Mouse (Mus musculus): Measurements from ENCODE around the gene Chst15. TPM values are rescaled to one million over a fixed set of nuclear protein-coding genes. Genes with fewer than 3 reads are reported as not detected.
A peak's percentile ranks its signal among the peaks of the same experiment; 100 is the strongest.

Chst15 gene
- total RNA-seq, 1 experiment from 2014 or later, result 15.6 TPM

DNA sequence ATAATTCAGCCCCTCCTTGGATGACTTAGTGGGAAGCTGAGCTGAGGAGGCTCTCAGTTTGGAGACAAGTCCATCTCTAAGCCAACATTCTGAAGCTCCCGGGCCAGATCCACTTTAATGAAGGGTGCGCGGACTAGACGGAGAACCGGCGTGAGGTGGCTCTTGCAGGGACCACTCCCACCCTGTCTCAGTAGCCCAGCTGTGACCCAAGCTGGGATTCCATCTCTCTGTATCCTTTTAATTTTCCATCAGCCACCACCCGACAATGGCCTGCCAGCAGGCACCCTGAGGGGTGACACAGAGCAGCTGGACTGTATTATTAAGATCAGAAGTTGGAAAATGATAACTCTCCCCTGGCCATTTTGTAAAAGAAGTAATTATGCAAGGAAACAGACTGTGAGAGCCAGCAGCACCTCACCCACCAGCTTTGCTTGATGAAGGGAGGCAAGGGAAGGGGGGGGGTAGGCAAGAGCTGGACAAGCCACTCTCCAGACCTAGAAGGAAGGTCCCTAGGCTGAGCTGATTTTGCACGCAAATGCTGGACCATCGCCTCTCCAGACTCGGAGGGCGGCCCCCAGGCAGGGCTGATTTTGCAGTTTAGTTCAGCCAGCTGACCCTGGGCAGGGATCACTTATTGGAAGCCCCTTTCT lies 20.4 kb upstream of the Chst15 start:
- no peak for ATAC-seq (replicated peaks; ENCODE audit: low read depth, poor library complexity, severe bottlenecking)

DNA sequence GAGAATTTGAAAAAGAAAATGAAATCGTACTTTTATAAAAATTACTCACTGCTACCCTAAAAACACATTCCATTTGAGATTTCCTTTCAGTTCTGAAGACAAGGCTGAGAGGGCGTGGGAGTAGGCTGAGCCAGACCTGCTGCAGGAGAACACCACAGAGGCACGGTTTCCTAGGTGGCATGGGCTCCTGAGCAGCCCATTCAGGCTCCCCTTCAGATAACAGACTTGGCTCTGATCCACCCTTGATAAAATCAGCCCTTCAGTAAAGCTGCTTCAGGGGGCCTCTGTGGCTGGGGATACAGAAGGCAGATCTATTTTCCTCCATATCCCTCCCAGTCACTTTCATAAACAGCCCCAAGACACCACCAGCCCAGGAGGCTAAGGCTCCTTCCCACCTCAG lies 19.8 kb upstream of the Chst15 start:
- ATAC-seq (replicated peaks; ENCODE audit: low read depth, poor library complexity, severe bottlenecking), result peak; percentile 6

DNA sequence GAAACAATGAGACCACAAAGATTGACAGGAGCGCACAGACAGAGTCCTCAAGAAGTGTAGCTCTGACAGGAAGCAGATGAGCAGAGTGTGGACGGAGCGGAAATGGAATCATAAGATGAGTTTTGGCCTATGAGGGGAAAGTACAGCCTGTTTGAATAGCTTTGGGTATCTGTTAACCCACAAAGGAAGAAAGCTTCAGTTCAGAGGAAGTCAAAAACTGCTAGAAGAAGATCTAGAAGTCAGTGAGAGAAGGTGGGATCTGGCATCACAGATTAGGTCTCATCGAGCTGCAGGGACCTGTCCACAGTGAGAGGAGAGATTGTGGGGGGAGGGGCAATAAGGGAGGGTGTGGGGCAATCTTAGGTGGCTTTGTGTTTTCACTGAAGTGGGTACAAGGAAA lies 18.3 kb upstream of the Chst15 start:
- peak; percentile 81 for ATAC-seq (replicated peaks; ENCODE audit: low read depth, poor library complexity, severe bottlenecking)

DNA sequence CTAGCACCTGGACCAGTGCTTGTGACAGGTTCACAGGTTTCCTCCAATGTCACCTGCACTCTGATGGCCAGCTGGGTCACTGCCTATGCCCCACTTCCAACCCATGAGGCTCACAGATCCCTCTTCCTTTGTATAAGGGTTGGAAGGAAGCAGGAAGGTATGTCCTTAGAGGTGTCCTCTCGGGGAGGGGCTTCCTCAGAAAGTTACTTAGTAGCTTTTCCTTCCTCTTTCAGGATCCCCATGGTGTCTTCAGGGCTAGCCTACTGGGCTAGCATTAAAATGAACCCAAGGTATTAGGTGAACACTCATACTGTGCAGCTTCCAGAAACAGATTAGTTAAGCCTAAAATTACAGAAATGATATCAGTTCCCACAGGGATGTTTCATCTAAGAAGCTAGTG lies 16.1 kb upstream of the Chst15 start:
- peak; percentile 26; the same call in 1 of the 2 replicates for ATAC-seq (replicated peaks; ENCODE audit: low read depth, poor library complexity, severe bottlenecking)

DNA sequence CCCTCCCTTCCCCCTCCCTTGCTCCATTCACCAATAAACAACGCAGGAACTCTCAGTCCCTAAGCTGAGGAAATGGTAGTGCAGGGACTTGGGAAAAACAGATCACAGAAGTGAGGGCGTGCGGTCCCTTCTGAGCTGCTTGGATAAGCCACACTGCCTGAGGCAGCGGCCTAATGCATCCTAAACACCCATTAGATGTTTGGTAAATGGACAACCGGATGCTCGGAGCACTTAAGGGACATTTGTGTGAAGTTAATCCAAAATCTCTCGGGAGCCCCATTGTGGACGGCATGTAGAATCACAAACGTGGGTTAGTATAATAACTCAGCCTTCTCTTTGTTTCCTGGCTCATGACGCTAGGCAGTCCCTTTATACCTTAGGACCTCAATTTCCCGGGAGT lies 15.1 kb upstream of the Chst15 start:
- no peak for ATAC-seq (replicated peaks; ENCODE audit: low read depth, poor library complexity, severe bottlenecking)

DNA sequence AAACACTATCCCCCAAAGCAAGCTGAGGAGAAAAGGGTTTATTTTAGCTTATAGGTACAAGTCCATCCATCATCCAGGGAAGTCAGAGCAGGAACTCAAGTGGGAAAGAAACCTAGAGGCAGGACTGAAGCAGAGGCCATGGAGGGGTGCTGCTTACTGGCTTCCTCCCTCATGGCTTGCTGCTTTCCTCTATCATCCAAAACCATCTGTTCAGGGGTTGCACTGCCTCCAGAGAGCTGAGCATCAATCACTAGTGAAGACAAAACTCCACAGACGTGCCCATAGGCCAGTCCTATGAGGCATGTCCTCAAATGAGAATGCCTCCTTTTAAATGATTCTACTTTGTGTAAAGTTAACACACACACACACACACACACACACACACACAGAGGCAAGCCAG lies 13.2 kb upstream of the Chst15 start:
- no peak for ATAC-seq (replicated peaks; ENCODE audit: low read depth, poor library complexity, severe bottlenecking)

DNA sequence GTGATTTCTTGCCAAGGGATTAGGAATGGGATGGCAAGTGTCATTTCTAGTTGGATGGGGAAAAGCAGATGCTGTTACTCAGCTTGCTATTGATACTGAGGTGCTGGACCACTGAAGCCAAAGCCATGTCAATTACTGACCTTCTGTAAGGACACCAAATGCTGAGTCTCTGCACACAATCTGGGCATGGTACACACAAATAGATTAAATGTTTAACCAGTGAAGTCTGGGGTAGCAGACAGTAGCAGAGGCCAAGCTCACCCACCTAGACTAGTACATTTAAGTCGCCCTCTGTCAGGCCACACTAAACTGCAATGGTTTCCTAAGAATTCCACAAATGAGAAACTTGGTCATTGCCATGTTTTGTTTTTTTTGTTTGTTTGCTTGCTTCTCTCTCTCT lies 11.6 kb upstream of the Chst15 start:
- no peak for ATAC-seq (replicated peaks; ENCODE audit: low read depth, poor library complexity, severe bottlenecking)

DNA sequence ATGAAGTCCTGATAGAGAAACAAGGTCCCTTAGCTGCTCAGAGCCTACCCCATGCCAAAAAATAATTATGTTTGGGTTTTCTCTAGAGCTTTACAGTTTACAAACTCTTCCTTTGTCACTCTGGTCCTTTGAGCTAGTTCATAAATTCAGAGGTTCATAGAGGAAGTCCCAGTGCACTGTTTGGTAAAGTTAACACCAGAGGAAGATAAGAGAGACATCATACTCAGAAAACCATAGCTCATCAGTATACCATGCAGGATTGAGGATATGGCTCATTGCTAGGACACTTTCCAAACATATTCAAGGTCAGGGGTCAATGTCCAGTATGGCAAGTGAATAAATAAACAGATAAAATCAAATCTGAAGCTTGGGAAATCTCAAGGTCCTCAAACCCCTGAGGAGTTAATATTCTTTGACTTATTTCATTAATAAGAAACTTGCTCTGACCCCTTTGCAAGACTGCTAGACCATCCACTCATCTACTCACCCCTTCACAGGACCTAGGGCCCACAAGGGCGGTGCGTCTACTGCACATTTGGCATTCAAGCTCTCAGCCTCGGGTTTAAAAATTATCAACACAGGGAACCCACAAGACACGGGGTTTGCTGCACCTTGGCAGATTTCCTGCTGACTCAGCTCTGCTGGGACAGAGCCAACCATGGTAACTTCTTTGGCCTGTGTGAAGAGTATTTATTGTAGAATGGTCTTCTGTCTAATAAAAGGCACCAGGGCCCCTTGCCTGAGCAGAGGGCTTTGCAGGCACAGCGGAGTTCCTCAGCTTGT lies 8.7 kb upstream of the Chst15 start:
- ATAC-seq (replicated peaks; ENCODE audit: low read depth, poor library complexity, severe bottlenecking), result peak; percentile 56

DNA sequence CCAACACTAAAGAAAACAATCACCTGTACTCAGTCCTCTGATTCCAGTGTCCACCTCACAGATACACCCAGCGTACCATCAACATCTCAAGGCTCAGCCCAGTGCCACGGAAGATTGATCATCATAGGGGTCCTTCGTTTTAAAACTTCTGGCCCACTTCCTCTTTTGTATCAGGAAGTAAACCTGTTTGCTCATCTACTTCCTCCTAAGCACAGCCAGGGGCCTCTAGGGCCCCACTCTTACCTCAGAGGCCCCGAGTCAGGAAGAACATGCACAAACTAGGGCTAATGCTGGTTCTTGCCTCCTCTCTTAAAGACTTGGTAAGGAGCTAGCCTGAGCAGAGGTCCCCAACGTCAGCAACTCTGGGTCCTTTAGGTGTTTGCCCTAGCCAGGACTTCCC lies 6.4 kb upstream of the Chst15 start:
- peak; percentile 78 for ATAC-seq (replicated peaks; ENCODE audit: low read depth, poor library complexity, severe bottlenecking)

DNA sequence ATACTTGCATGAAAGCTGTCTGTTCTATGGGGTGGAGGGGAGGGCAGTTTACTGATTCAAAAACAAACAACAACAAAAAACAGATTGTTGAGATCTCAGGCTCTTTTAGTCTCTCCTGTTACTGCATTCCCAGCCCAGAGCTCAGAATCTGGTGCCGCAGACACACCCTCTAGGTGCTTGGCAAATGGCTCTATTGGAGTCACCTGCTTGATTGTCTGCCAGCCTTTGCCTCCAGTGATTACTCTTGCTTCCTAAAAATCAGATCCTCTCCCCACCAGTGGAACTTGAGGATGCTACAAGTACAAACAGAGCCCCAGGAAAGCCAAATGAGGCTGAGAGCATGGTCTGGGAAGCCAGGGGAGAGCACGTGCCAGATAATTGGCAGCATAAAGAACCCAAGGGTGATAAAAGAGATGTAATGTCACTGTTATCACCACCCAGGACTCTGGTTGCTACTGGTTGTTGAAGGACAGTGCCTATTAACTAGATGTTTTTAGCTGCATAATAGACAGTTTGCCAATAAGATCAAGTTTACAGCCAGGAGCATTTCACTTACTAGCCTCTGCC lies 4.4 kb upstream of the Chst15 start:
- ATAC-seq (replicated peaks; ENCODE audit: low read depth, poor library complexity, severe bottlenecking), result no peak

DNA sequence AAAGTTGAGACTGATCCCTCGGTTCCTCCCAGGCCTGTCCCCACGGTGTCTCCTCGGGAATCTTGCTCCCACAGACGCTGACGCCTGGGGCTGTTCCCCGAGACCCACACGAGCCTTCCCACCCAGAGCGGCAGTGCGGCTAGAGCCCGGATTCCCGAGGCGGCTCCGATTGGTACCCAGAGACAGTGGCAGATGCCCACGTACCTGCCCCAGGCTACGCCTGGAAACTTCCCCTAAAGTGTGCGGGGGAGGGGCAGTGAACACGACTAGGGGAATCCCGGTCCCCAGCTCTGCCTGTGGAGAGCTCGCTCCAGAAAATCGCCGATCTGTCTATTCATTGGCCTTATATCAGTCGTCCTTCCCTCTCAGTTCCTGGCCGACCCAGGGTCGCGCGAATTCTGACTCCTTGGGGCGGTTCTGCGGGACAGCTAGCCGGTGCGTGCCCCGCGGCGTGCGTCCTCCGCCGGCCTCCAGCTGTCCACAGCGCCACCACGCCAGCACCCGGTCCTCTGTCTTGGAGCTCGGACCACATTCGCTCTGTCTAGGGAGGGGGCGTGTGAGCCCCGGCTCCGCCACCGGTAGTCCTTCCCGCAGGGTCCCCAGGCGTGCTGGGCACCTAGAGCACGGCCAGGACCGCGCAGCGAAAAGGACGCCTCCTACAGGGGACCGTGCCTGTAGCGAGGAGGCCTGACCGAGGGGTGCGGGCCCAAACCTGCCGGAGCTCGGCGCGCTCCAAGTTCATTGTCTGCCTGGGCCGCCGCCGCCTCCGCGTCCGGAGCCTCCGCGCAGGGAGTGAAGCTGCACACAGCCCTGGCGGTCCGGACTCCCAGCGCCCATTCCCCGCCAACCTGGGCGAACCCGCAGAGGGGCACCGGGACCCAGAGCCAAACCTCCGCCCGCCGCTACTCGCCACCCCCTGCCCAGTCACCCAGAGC lies 660 bp downstream of the Chst15 start:
- ATAC-seq (replicated peaks; ENCODE audit: low read depth, poor library complexity, severe bottlenecking), result peak; percentile 40

DNA sequence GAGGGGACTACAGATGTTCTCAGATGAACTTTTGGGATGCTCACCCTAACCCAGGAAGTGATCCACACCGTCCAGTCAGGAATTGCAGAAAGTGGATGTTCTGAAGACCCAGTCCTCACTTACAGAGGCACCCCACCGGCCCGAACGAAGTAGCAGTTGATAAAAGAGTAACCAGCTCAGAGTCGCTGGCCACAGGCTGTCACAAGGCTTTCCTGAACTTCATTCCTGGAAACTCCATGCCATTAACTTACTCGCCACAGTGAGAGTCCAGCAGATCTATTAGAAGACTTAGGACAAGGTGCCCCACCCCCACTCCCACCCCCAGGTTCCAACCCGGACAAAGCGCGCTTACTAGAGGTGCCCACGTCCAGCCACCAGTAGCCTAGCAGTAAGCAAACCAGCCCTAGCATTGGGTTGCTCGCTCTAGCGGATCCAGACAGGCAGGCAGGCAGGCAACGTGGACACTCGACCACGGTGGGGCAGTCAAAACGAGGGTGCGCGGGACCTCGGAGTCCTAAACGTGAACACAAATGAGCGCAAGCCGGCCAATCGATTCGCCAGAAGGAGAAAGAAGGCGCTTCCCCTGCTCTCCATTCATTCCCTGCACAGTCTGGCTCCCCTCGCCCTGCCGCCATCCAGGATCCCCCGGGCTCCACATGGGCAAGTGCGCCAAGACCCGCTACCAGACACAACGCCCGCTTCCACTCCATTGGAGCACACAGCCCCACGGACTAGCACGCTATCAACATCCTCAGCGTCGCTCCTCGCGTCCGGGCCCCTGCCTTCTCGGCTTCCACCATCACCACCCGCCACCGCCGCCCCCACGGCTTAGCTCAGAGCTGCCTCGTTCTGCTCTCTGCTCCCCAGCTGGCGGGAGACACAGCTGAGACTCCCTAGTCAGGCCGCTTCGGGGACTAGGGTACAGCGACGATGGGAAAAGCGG lies 1.6 kb downstream of the Chst15 start:
- peak; percentile 59 for ATAC-seq (replicated peaks; ENCODE audit: low read depth, poor library complexity, severe bottlenecking)

DNA sequence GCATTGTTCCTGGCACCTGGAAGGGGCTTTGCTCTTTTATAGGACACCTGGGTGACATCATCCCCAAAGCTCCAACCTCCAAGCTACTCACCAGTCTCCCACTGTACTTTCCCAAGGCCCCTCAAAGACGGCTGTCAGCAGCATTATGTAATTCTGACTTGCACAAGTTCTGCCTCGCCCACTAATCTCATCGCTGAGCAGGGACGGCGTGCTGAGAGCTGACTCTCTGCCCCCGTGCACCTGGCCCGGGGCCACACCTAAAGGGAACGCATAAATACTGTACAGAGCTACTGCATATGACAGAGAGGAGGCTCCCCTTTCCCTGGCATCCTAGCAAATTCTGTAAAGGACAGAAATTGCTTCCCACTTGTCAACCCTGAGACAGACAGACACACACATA lies 4.6 kb downstream of the Chst15 start:
- ATAC-seq (replicated peaks; ENCODE audit: low read depth, poor library complexity, severe bottlenecking), result no peak

DNA sequence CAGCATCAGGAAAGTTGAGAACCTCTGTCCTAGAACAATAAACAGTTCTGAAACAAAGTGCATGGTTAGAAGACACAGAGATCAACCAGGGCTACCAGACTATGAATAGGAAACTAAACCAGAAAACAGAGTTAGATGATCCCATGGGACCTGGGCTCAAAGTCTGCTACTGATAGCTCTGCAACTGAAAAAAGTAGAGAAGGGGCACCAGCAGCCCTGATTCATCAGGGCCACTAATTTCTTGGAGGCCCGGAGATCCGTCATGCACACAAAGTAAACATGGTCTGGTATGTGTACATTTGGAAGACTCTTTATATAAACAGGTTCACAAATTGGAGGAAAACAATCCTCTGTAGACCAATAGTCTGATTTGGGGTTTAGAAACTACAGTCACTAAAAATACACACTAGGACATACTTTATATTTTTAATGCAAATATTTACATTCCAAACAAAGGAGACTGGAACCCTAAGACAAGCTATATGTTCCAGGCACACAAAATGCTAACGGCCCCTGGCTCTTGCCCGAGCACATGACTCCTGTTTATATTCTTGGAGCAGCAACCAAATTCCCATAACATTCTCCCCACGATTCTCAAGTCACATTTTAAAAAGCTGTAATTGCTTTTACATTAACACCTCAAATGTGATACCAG lies 8.4 kb downstream of the Chst15 start:
- no peak for ATAC-seq (replicated peaks; ENCODE audit: low read depth, poor library complexity, severe bottlenecking)

DNA sequence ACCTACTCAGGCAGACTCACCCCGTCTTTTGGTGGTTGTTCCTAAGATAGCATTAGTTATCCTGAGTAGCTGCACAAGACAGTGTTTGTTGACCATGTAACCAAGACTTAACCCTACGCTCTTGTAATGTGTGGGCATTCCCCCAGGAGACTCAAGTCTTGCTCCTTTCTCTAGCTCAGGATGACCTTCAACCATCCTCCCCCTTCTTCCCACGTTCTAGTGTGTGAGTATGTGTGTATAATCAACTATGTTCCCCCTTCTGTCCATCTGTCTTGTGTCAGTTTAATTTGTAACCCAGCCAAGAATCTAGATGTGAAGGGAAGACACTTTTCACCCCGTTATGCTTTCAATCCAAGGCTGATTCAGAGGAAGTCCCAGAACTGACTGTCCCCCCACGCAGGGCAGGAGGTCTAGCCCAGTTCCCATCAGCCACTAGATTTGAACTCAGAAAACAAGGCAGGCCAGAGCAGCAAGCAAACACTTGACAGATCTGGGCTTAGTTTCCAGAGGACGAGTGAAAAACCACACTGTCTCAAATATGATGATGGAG lies 9.2 kb downstream of the Chst15 start:
- ATAC-seq (replicated peaks; ENCODE audit: low read depth, poor library complexity, severe bottlenecking), result no peak

DNA sequence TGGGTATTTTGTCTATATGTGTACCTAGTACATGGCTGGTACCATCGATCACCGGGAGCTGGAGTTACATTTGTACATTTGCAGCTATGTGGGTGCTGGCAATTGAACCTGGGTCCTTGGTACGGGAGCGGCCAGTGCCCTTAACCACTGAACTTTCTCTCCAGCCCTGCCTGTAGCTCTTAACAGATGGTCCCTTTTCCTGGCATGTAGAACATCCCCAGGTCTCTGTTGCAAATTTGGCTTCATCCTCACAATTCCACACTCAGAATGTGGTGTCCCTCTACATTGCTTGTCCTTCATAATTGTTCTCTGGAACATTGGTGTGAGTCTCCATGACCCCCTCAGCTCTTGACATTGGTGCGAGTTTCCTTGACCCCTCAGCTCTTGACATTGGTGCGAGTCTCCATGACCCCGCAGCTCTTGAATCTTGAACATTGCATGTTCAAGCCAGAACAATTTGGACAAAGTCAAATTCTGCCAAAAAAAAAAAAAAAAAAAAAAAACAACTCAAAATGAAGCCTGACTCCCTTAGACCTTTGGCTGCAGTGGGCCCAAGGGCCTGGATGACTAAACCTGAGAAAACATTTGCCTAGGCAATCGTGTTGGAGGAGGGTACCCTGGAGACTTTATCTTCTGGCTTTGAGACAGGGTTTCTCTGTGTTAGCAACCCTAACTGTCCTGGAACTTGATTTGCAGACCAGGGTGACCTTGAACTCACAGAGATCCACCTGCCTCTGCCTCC lies 10.2 kb downstream of the Chst15 start:
- no peak for ATAC-seq (replicated peaks; ENCODE audit: low read depth, poor library complexity, severe bottlenecking)

DNA sequence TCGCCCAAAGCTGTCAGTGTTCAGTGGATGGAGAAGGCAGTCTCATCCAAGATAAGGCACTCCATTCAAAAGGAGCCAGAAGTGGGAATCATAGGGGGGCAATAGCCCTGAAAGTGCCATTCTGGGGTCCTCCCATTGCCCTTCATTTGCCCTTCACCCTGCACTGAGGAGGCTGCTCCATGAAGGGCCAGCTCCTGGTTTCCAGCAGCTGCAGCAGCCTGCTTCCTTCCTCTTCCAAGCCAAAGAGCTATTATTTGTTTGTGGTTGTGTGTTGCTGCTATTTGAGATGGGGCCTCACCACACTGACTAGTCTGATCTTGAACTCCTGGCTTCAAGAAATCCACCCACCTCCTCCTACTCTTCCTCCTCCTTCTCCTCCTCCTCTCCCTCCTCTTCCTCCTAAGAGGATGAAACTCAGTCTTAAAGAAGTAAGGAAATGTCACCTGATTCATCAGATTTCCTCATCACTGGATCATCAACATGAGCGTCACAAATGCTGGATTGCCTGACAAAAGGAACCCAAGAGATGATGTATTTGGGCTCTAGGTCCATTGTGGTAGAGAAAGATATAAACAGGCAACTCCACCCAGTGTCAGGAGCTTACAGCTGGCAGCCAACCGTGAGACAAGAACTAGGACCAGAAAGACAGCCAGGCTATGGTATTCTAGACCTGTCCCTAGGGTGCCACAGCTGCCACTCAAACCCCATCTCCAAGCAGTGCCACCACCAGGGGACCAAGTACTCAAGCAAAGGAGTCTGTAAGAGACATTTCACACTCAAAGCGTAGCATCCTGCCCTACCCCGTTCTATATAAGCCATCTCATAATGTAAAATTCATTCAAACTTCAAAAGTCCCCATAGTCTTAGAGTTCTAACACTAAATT lies 11.3 kb downstream of the Chst15 start:
- no peak for ATAC-seq (replicated peaks; ENCODE audit: low read depth, poor library complexity, severe bottlenecking)

Measured in common myeloid progenitor, adult 5-6 weeks (primary cell).